Mouse (Mus musculus): ENCODE measurements at regions not wholly inside any gene's neighbourhood (a gene's known extent, or its start where the extent isn't known, plus 50 kb on each side); places are given as distances from the start of the nearest gene placed in this dataset.

DNA sequence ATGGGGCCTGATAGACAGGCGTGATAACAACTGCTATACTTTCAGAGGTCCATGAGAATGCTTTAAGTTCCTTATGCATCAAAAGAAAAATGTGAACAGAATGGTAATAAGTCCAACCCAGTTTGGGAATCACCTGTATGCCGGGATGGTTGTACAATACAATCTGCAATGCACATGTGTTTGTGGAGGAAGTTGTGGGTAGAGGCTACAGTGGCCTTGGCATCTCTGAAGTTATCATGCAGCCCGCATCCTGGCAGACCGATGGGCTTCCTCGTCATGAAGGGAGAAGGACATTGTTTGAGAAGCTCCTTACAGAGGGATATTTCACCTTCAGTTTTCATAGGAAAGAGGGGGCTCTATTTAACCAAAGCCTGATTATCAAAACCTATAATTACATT lies 281.3 kb upstream of the Sall1 start:
- no peak overlapping the region for H3K27ac ChIP-seq (ENCODE audit: insufficient read depth, low read length)
- H3K4me3 ChIP-seq (ENCODE audit: extremely low read depth, insufficient read depth, insufficient read length): no peak overlapping the region
- no peak for TF ChIP-seq CTCF (IDR thresholded peaks at IDR 0.05; ENCODE audit: extremely low read depth, insufficient read depth, insufficient read length, insufficient replicate concordance)
- no peak for TF ChIP-seq POLR2A (IDR thresholded peaks at IDR 0.05; ENCODE audit: low read depth, low read length)
- H3K27me3 ChIP-seq (ENCODE audit: control insufficient read depth, insufficient read depth, low read length): no peaks in the 10 kb centered on the region
- 40% methylated on average over 5 of the region's 5 CpGs for WGBS
- no peak for DNase-seq (ENCODE audit: low read depth in 1 of 2, low spot score in 2 of 2)
- no peaks in the 10 kb centered on the region for H3K4me1 ChIP-seq (ENCODE audit: control insufficient read depth, insufficient read depth, insufficient read length)
- H3K36me3 ChIP-seq (ENCODE audit: control insufficient read depth, insufficient read depth, low read length): no peaks in the 10 kb centered on the region

DNA sequence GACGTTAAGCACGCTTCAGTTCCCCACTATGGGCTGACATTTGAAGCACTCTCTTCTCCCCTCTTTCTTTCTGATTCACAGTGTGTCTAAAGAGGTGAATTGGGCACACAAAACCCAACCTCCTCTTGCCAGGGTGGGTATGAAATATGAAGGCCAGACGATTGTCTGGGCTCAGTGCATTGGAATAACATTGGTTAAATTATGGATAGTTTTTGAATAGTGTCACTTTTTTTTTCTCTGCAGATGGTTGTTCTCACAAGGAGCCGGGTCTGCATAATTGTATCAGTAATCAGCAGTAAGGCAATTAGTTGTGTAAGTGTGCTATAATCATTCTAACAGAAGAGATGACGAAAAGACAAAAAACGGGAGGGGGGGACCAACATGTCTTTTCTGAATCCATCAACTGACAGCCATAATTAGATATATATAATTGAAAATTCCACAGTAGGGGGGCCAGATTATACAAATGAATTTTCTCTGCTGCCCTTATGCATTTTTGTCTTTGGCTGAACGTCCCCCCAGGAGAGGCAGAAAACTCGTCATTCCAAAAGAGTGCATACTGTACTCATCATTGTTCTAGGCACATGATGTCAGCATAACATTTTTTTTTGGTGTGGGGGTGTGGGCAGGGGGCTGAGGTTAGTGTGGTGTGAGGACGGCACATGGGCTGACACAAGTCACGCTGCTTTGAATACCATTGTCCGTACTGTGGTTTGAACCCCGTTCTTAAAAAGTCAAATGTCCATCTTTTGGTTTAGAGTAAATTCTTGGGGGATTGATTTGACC lies 280.7 kb upstream of the Sall1 start:
- DNase-seq (ENCODE audit: low read depth in 1 of 2, low spot score in 2 of 2): no peak
- 79% methylated on average over 12 of the region's 12 CpGs for WGBS
- no peaks in the 10 kb centered on the region for H3K36me3 ChIP-seq (ENCODE audit: control insufficient read depth, insufficient read depth, low read length)

GRCm38 (mm10) chr8:89317514-89318289 lies 273.7 kb upstream of the Sall1 start:
- Histone ChIP-seq H3K4me3 (ENCODE audit: extremely low read depth, insufficient read depth, insufficient read length) (no peak overlapping the region), H3K27me3 (ENCODE audit: control insufficient read depth, insufficient read depth, low read length) (no peaks in the 10 kb centered on the region), H3K4me1 (ENCODE audit: control insufficient read depth, insufficient read depth, insufficient read length) (no peaks in the 10 kb centered on the region), H3K36me3 (ENCODE audit: control insufficient read depth, insufficient read depth, low read length) (no peaks in the 10 kb centered on the region), H3K27ac (ENCODE audit: insufficient read depth, low read length) (no peak overlapping the region)
- no peak for TF ChIP-seq POLR2A (IDR thresholded peaks at IDR 0.05; ENCODE audit: low read depth, low read length)
- no peak for TF ChIP-seq CTCF (IDR thresholded peaks at IDR 0.05; ENCODE audit: extremely low read depth, insufficient read depth, insufficient read length, insufficient replicate concordance)
- WGBS: 48% methylated on average over 18 of the region's 18 CpGs
- no peak for DNase-seq (ENCODE audit: low read depth in 1 of 2, low spot score in 2 of 2)

More for the DNA sequence above, 280.7 kb upstream of the Sall1 start:
- Histone ChIP-seq H3K27ac (ENCODE audit: insufficient read depth, low read length) (no peak overlapping the region), H3K4me3 (ENCODE audit: extremely low read depth, insufficient read depth, insufficient read length) (no peak overlapping the region), H3K27me3 (ENCODE audit: control insufficient read depth, insufficient read depth, low read length) (no peaks in the 10 kb centered on the region), H3K4me1 (ENCODE audit: control insufficient read depth, insufficient read depth, insufficient read length) (no peaks in the 10 kb centered on the region)
- no peak for TF ChIP-seq POLR2A (IDR thresholded peaks at IDR 0.05; ENCODE audit: low read depth, low read length)
- no peak for TF ChIP-seq CTCF (IDR thresholded peaks at IDR 0.05; ENCODE audit: extremely low read depth, insufficient read depth, insufficient read length, insufficient replicate concordance)

GRCm38 (mm10) chr8:89316566-89317175 lies 272.7 kb upstream of the Sall1 start:
- no peak for DNase-seq (ENCODE audit: low read depth in 1 of 2, low spot score in 2 of 2)
- TF ChIP-seq POLR2A (IDR thresholded peaks at IDR 0.05; ENCODE audit: low read depth, low read length) (no peak), CTCF (IDR thresholded peaks at IDR 0.05; ENCODE audit: extremely low read depth, insufficient read depth, insufficient read length, insufficient replicate concordance) (no peak)
- Histone ChIP-seq H3K36me3 (ENCODE audit: control insufficient read depth, insufficient read depth, low read length) (no peaks in the 10 kb centered on the region), H3K27ac (ENCODE audit: insufficient read depth, low read length) (no peak overlapping the region), H3K4me3 (ENCODE audit: extremely low read depth, insufficient read depth, insufficient read length) (no peak overlapping the region), H3K27me3 (ENCODE audit: control insufficient read depth, insufficient read depth, low read length) (no peaks in the 10 kb centered on the region), H3K4me1 (ENCODE audit: control insufficient read depth, insufficient read depth, insufficient read length) (no peaks in the 10 kb centered on the region)
- 77% methylated on average over 12 of the region's 12 CpGs for WGBS

DNA sequence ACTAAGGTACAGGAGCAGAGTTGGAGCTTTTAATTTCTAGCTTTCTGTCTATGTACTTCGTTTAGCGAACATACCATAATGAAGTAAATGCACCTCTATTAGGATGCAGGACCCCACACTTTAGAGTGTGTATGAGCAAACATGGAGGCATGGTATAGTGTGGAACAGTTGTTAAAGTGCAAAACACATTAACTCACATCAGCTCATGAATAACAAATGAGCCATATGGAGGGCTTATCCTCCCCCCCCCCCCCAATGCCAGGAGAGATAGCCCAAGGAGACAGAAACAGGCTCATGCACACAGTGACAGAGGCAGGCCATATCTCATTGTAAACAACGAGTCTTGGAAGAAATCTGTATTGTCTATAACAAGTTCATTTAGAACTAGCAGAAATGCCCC lies 270.9 kb upstream of the Sall1 start:
- no peaks in the 10 kb centered on the region for H3K4me1 ChIP-seq (ENCODE audit: control insufficient read depth, insufficient read depth, insufficient read length)
- H3K4me3 ChIP-seq (ENCODE audit: extremely low read depth, insufficient read depth, insufficient read length): no peak overlapping the region
- no peaks in the 10 kb centered on the region for H3K27me3 ChIP-seq (ENCODE audit: control insufficient read depth, insufficient read depth, low read length)
- no peak for DNase-seq (ENCODE audit: low read depth in 1 of 2, low spot score in 2 of 2)
- no peaks in the 10 kb centered on the region for H3K36me3 ChIP-seq (ENCODE audit: control insufficient read depth, insufficient read depth, low read length)
- no peak for TF ChIP-seq POLR2A (IDR thresholded peaks at IDR 0.05; ENCODE audit: low read depth, low read length)
- no peak for TF ChIP-seq CTCF (IDR thresholded peaks at IDR 0.05; ENCODE audit: extremely low read depth, insufficient read depth, insufficient read length, insufficient replicate concordance)
- no peak overlapping the region for H3K27ac ChIP-seq (ENCODE audit: insufficient read depth, low read length)
- 90% methylated on average over 3 of the region's 3 CpGs for WGBS

GRCm38 (mm10) chr8:89310696-89311214 lies 266.8 kb upstream of the Sall1 start:
- H3K27me3 ChIP-seq (ENCODE audit: control insufficient read depth, insufficient read depth, low read length): no peaks in the 10 kb centered on the region
- no peak for DNase-seq (ENCODE audit: low read depth in 1 of 2, low spot score in 2 of 2)
- no peak overlapping the region for H3K4me3 ChIP-seq (ENCODE audit: extremely low read depth, insufficient read depth, insufficient read length)
- TF ChIP-seq CTCF (IDR thresholded peaks at IDR 0.05; ENCODE audit: extremely low read depth, insufficient read depth, insufficient read length, insufficient replicate concordance) (no peak), POLR2A (IDR thresholded peaks at IDR 0.05; ENCODE audit: low read depth, low read length) (no peak)
- H3K36me3 ChIP-seq (ENCODE audit: control insufficient read depth, insufficient read depth, low read length): no peaks in the 10 kb centered on the region
- WGBS: 54% methylated on average over 5 of the region's 5 CpGs
- no peak overlapping the region for H3K27ac ChIP-seq (ENCODE audit: insufficient read depth, low read length)
- no peaks in the 10 kb centered on the region for H3K4me1 ChIP-seq (ENCODE audit: control insufficient read depth, insufficient read depth, insufficient read length)
